Mouse (Mus musculus) right cerebral cortex, adult 2 months (tissue): ENCODE results near the gene Vmn1r159.
"Not testable (repeated sequence)": the region's sequence is repeated elsewhere in the genome, so short reads cannot be mapped to it uniquely, and the experiment has no call there.

Source experiments
- DNase-seq, 2 experiments: peaks; one replicate each; pipeline ENCODE4 v3.0.0; 2021 to 2022; ENCODE audit warnings: low spot score in 2 of 2

Vmn1r159 gene

DNA sequence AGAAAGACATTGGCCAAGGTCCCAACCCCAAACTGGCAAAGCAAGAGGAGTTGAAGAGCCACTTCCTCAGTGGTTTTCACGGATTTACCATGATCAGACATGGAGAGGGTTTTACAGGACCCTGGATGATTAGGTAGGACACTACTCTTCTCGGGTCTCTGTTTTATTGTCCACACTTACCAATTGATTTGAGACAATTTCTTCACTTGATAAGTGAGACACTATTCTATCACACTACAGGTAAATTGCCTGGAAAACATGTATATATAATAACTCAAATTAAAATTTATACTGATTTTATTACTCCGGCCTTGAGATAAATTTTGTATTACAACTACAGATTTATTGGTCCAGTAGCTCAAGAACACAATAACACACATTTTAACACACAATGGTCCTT lies at the start of gene Vmn1r159:
TSS of gene Vmn1r159 (minus strand) at position 101 of the 400 bp plus-strand sequence.
- DNase-seq = not testable (repeated sequence)

DNA sequence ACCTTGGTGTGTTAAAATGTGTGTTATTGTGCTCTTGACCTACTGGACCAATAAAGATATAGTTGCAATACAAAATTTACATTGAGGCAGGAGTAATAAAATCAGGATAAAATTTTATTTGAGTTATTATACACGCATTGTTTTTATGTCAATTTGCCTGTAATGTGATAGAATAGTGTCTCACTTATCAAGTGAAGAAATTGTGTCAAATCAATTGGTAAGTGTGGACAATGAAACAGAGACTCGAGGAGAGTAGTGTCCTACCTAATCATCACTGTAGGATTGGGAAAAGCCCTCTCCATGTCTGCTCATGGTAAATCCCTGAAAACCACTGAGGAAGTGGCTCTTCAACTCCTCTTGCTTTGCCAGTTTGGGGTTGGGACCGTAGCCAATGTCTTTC lies 27.5 kb upstream of the Vmn1r159 start, which contains the start of gene Vmn1r160:
TSS of gene Vmn1r160 (plus strand) at position 301 of the 400 bp plus-strand sequence.
- DNase-seq = not testable (repeated sequence)
